Mouse (Mus musculus) monocyte, adult 5-6 weeks (primary cell): ENCODE measurements around the gene Cecr2. TPM values are rescaled to one million over a fixed set of nuclear protein-coding genes. Genes with fewer than 3 reads are reported as not detected.

ENCODE experiments used
- ATAC-seq: fragments of 153-309, 156-312 bp; replicated peaks from 2 replicates; pipeline ENCODE4 v1.8.0; 2017; ENCODE audit warnings: mild to moderate bottlenecking; ENCODE audit not compliant: low TSS enrichment, insufficient number of reproducible peaks, severe bottlenecking, poor library complexity, low FRiP score
- total RNA-seq: library from RNA; stranded (forward); fragments of 200-1000, 200-491, 200-594 nt; gene quantifications from 3 replicates; pipeline ENCODE4 v1.2.3, GENCODE M21; 2017

The Cecr2 gene
- total RNA-seq, 1 experiment from 2014 or later: 4.0 TPM

DNA sequence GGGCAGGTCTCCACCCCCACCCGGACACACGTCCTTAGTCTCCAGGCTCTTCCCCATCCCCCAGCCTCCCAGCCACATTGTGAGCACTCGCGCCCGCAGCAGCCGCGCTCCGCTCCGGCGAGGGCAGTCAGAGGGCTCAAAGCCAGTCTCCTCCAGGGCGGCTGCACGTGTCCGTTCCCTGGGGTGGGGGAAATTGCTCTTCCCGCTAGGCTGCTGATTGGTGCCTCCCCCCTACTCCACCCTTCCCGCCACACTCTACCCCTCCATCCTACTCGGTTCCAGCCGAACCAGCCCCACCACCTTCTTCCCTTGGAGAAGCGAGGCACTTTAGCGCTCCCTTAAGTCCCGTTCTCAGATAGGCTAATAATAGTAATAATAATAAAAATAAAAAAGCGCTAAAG is 754 bp upstream of the Cecr2 start:
- no peak for ATAC-seq

- no peak for ATAC-seq
Observed at GRCm38 (mm10) chr6:120666761-120667421, 722 bp downstream of the Cecr2 start.

DNA sequence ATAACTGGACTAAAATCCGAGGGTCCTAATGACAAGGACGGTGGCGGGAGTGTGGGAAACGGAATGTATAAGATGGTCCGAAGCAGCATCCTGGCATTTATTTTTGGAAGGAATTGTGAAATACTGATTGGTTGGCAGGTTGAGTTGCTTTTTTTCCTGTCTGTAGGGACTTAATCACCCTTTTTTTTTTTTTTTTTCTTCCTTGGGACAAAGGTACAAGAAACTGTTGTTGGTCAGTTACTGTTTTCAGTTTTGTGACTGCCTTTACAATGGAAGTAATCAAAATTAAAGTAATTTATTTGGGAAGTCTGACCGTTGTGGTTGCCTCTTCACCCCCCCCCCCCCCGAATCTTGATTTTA is 1.2 kb downstream of the Cecr2 start:
- no peak for ATAC-seq

GRCm38 (mm10) chr6:120667911-120668310 is 1.7 kb downstream of the Cecr2 start:
- ATAC-seq: no peak

GRCm38 (mm10) chr6:120674121-120674520 is 8.0 kb downstream of the Cecr2 start:
- no peak for ATAC-seq

DNA sequence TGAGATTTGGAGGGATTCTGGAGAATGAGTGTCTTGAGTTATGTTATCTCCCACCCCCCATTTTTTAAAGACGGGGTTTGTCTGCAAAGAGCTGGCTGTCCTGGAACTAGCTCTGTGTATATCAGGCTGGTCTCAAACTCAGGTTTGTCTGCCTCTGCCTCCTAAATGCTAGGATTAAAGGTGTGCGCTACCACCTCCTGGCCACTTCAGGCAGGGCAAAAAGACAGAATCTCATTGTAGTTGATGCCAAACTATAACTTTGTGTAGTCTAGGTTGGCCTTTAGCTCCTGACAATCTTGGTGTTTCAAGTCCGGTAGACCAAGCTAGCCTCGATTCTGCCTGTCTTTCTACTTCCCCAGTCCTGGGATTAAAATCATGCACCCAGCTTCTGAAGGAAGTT is 8.7 kb downstream of the Cecr2 start:
- no peak for ATAC-seq

DNA sequence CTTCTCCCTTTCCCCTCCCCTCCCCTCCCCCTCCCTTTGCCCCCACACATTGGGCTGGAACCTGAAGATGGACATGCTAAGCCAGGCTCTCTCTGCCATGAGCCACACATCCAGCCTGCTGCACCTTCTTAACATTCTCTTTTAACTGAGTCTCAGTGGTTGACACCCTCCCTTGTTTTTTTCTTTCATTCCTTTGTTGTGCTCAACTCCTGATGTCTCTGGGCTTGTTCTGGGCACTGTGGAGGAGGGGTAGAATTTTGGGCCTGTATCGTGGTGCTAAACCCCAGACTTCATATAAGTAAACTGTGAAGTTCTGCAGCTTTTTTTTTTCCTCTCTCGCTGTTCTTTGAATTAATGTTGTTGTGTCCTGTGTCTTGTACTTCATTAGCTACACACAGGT is 9.8 kb downstream of the Cecr2 start:
- no peak for ATAC-seq

DNA sequence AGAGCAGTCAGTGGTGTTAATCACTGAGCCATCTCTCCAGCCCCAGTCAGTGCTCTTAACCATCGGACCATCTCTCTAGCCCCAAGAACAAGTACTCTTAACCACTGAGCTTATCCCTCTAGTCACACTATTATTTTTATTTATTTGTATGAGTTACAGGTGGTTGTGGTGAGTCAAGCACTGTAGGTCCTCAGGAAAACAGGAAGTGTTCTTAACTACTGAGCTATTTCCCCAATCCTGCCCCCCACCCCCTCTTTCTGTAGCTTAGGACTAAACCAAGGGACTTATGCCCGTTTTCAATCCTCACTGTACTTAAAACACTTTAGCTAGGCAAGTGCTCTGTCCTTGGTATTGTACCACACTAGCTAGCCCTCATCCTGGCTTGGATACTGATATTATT is 17.2 kb downstream of the Cecr2 start:
- no peak for ATAC-seq

DNA sequence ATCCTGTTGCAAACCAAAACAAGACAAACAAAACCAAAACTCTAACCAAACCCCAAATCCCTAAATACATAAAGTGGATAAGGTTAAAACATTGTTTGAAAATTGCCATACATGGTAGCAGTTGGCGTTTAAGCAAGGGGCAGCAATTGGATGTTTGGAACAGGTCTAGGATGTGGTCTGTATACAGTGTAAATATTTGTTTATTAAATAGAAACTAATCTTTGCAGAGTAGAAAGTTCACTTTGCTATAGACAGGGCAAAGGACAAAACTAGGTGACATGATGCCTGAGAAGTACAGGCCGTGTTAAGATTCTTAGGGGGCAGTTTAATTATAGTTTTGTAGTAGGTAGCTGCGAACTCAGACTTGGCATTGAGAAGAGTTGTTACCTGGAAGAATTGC is 18.6 kb downstream of the Cecr2 start:
- ATAC-seq: no peak

DNA sequence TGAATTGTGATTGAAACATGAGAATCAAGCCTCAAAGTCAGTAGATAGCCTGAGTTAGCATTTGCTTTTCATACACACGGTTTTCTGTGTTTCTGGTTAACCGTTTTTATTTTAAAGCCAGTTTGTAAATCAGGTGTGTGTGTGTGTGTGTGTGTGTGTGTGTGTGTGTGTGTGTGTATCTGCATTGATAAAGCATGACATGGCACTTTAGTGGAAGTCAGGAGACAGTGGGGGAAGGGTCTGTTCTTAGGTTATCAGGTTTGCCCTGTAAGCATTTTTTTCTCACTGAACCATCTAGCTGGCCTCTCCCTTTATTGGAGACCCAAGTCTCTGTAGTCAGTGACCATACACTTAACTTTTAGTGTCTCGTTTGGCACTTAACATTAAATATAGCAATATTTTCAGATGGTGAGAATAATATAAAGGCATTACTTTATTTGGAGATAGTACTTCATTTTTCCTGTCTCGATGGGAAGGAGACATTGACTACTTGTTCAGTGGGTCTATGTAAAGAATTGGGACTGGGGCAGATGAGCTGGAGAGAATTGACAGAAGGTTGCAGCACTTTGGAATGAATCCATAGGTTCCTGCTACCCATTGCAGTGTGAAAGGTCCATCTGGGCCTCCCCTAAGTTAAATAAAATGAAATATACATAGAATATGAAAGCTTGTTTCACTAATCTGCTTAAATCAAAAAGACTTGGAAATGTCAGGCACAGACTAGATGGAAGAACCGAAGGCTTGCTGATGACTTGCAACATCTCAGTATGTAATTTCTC is 20.9 kb downstream of the Cecr2 start:
- no peak for ATAC-seq

DNA sequence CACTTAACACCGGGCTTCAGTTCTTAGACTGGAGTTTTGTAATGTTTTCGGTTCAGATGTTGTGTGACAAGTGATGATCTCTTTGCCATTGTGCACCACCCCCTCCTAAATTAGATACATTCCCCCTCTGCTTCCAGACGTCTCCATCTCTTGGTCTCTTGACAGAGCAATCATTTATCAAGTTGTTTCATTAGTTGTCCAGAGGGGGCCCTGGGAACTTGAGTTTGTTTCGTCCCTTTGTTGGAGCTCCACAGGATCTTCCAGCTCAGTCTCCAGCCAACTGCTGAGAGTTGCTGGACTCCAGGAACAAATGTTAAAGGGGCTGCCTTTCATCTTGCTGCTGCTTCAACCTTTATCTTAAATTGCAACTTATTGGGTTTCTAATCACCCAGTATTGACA is 34.1 kb downstream of the Cecr2 start:
- ATAC-seq: no peak

DNA sequence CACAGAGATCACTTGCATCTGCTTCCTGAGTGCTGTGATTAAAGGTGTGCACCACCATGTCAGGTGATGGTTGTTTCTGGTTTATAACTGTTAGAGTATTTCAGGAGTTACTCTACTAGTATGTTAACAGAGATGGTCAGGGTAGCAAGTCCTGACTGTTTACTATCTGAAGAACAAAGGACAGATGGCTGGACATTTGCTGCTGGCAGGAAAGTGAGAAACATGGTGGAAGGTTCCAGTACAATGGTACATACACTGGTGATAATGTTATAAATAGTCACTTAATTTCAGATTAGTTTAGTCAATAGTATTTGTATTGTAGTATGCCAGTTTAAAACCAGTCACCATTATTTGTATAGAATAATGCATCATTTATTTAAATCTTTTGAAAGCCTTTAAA is 38.2 kb downstream of the Cecr2 start:
- ATAC-seq: no peak

- ATAC-seq: no peak
Observed at GRCm38 (mm10) chr6:120708759-120709158, 42.6 kb downstream of the Cecr2 start.

- no peak for ATAC-seq
Observed at GRCm38 (mm10) chr6:120714806-120715205, 48.6 kb downstream of the Cecr2 start.

DNA sequence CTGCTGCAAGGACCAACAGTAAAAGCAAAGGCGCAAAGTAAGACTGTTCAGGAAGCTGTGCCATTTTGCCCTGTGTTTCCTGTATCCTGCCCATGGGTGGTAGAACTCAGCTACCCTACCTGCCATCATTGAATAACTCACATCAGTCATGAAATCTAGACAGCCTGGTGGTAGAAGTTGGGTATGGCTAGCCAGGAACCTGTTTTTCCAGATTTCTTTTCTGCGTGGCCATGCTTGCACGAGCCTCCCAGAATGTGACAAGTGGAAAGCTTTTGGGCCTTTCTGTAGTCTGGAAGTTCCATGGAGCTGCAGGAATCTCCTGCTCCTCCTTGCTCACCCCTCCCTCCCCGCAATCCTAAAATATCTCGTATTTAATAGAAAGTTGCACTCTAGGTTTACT is 49.1 kb downstream of the Cecr2 start:
- ATAC-seq: no peak

DNA sequence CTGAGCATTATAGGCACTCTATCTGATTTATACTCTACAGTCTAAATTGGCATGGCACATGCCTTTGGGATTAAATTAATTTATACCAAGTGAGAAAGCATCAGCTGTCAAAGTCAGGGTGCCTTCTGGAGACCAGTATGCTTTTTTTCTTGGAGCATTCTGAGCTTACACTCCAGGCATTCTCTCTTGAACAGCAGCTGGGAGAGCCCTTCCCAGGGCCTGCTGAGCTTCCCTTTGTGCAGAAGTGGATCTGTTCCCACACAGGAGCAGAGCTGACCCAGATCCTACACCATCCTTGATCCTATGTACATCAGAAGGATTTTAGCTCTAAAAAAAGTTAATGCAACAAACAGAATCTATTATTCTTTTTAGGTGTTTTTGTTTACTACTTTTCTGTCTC is 49.7 kb downstream of the Cecr2 start:
- ATAC-seq: no peak

GRCm38 (mm10) chr6:120716531-120716984 is 50.4 kb downstream of the Cecr2 start:
- ATAC-seq: no peak

DNA sequence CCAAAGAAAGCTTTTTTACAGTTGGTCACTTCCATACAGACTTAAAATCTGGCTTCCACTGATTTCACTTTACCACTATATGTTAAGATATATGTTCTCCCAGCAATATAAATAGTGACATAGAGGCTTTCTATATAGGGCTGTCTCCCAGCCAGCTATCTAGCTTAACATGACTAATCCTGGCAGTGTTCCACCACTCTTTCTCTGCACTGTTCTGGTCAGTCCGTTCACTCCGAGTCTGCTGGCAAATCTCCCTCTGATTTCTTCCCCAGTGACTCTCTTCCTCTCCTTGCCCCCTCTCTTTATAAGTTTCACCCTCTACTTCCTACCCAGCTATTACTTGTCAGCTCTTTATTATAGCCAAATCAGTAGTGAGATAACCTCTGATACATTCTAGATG is 59.8 kb downstream of the Cecr2 start:
- ATAC-seq: no peak

GRCm38 (mm10) chr6:120736011-120736410 is 69.8 kb downstream of the Cecr2 start:
- ATAC-seq: no peak

GRCm38 (mm10) chr6:120736566-120736965 is 70.4 kb downstream of the Cecr2 start:
- ATAC-seq: peak; percentile 66; the same call in 1 of the 2 replicates
